Mouse (Mus musculus) midbrain, postnatal 0 days (tissue): ENCODE results near the gene Fbxo22. TPM values are rescaled to one million over a fixed set of nuclear protein-coding genes. Genes with fewer than 3 reads are reported as not detected.
A peak's percentile ranks its signal among the peaks of the same experiment; 100 is the strongest.

ENCODE experiments used
- ATAC-seq: fragments of 200-750 bp; cut with Nextera tagmentation; 2 replicates; pipeline ENCODE4 v1.8.0; 2017; ENCODE audit warnings: moderate number of reproducible peaks, mild to moderate bottlenecking, moderate TSS enrichment, moderate library complexity; ENCODE audit not compliant: low FRiP score
- DNase-seq: peaks from one replicate; pipeline ENCODE4 v3.0.0-alpha.2; 2015; ENCODE audit warnings: low spot score
- H3K27ac ChIP-seq: fragments of 300-500 bp; sonication (generic); 2 replicates; pipeline ENCODE4 v1.5.1; 2014; ENCODE audit warnings: low read depth, mild to moderate bottlenecking, low read length, mixed read lengths
- H3K27me3 ChIP-seq: fragments of 300-500 bp; sonication (generic); 2 replicates; pipeline ENCODE4 v1.6.1; 2014; ENCODE audit warnings: low read length, control low read depth, mixed read lengths; ENCODE audit not compliant: insufficient read depth
- H3K36me3 ChIP-seq: fragments of 300-500 bp; sonication (generic); 2 replicates; pipeline ENCODE4 v1.6.1; 2014; ENCODE audit warnings: low read length, control low read depth, mixed read lengths; ENCODE audit not compliant: insufficient read depth
- H3K4me1 ChIP-seq: fragments of 300-500 bp; sonication (generic); 2 replicates; pipeline ENCODE4 v1.6.1; 2014; ENCODE audit warnings: mild to moderate bottlenecking, control low read depth, antibody characterized with exemption, low read length, mixed read lengths; ENCODE audit not compliant: insufficient read depth
- H3K4me2 ChIP-seq: fragments of 300-500 bp; sonication (generic); 2 replicates; pipeline ENCODE4 v1.6.1; 2014; ENCODE audit warnings: low read depth, mild to moderate bottlenecking, low read length, mixed read lengths; ENCODE audit not compliant: poor library complexity, severe bottlenecking
- H3K4me3 ChIP-seq: fragments of 300-500 bp; sonication (generic); 2 replicates; pipeline ENCODE4 v1.5.1; 2014; ENCODE audit warnings: low read depth, mild to moderate bottlenecking, low read length, moderate library complexity
- H3K9ac ChIP-seq: fragments of 300-500 bp; sonication (generic); replicated peaks from 2 replicates; pipeline ENCODE4 v1.6.1; 2014; ENCODE audit warnings: mild to moderate bottlenecking, low read length, moderate library complexity, mixed read lengths; ENCODE audit not compliant: poor library complexity, severe bottlenecking
- H3K9me3 ChIP-seq: fragments of 300-500 bp; sonication (generic); 2 replicates; pipeline ENCODE4 v1.6.1; 2016; ENCODE audit warnings: low read length, control low read depth
- CTCF ChIP-seq: IDR thresholded peaks from 2 replicates; pipeline ENCODE4 v1.5.1; 2016; ENCODE audit warnings: antibody characterized with exemption, mild to moderate bottlenecking
- WGBS: fragments of 180-500 bp; shearing (Covaris S2); extraction: QIAGEN DNeasy Blood & Tissue Kit; methylation state at CpG from one replicate; pipeline ENCODE4 v1.1.7; 2014; 5-methylcytosine and 5-hydroxymethylcytosine counted together
- polyA plus RNA-seq: library from polyadenylated mRNA; unstranded; fragments of >200 nt; fragmentation: Nextera tagmentation; extraction: Ambion mirVana; gene quantifications from 2 replicates; pipeline ENCODE4 v1.2.1, GENCODE M21; 2015
- total RNA-seq: library from RNA; depleted of rRNA; stranded (reverse); fragments of >200 nt; gene quantifications from 2 replicates; pipeline ENCODE4 v1.2.3, GENCODE M21; 2014

The Fbxo22 gene
- total and polyA plus RNA-seq, 2 experiments from 2014 or later: 57.1 to 75.3 TPM

GRCm38 (mm10) chr9:55198260-55198659, 10.5 kb upstream of the Fbxo22 start:
- Histone ChIP-seq H3K9ac (no peak overlapping the region), H3K9me3 (no peaks in the 10 kb centered on the region), H3K4me1 (no peaks in the 10 kb centered on the region), H3K4me2 (no peak overlapping the region), H3K27me3 (no peaks in the 10 kb centered on the region), H3K27ac (no peak overlapping the region), H3K36me3 (no peaks in the 10 kb centered on the region; the same call in 1 of the 2 replicates), H3K4me3 (no peak overlapping the region)
- no peak for TF ChIP-seq CTCF
- WGBS: 96% methylated on average over 1 of the region's 1 CpGs
- ATAC-seq: no peak
- DNase-seq: no peak

GRCm38 (mm10) chr9:55199348-55199747, 9.4 kb upstream of the Fbxo22 start:
- DNase-seq (peak; percentile 9), ATAC-seq (no peak)
- Histone ChIP-seq H3K4me2 (no peak overlapping the region), H3K9ac (no peak overlapping the region), H3K4me1 (no peaks in the 10 kb centered on the region), H3K4me3 (no peak overlapping the region), H3K9me3 (no peaks in the 10 kb centered on the region), H3K27ac (no peak overlapping the region), H3K36me3 (peaks cover 3% of the 10 kb centered on the region), H3K27me3 (no peaks in the 10 kb centered on the region)
- peak; percentile 35 for TF ChIP-seq CTCF
- WGBS: 32% methylated on average over 2 of the region's 2 CpGs

GRCm38 (mm10) chr9:55208458-55208789, 301 bp upstream of the Fbxo22 start:
- WGBS: 0% methylated on average over 2 of the region's 2 CpGs
- no peak for DNase-seq

GRCm38 (mm10) chr9:55211611-55212010, 2.9 kb downstream of the Fbxo22 start:
- Histone ChIP-seq H3K4me3 (no peak overlapping the region), H3K36me3 (peaks cover 27% of the 10 kb centered on the region), H3K27ac (no peak overlapping the region), H3K4me2 (no peak overlapping the region), H3K9me3 (no peaks in the 10 kb centered on the region), H3K27me3 (no peaks in the 10 kb centered on the region), H3K4me1 (peaks cover 6% of the 10 kb centered on the region; the same call in 1 of the 2 replicates), H3K9ac (no peak overlapping the region)
- 80% methylated on average over 4 of the region's 4 CpGs for WGBS
- ATAC-seq: no peak
- DNase-seq: no peak
- no peak for TF ChIP-seq CTCF

More at GRCm38 (mm10) chr9:55208458-55208789, 301 bp upstream of the Fbxo22 start:
- Histone ChIP-seq H3K27me3 (no peaks in the 10 kb centered on the region), H3K9ac (peak overlapping the region; percentile 77), H3K4me3 (peak overlapping the region; percentile 80), H3K36me3 (peaks cover 8% of the 10 kb centered on the region; the same call in 1 of the 2 replicates), H3K4me2 (peak overlapping the region; percentile 80), H3K4me1 (peaks cover 6% of the 10 kb centered on the region; the same call in 1 of the 2 replicates), H3K27ac (peak overlapping the region; percentile 75), H3K9me3 (no peaks in the 10 kb centered on the region)
- no peak for TF ChIP-seq CTCF
- peak; percentile 22; the same call in 1 of the 2 replicates for ATAC-seq

GRCm38 (mm10) chr9:55213396-55213795, 4.7 kb downstream of the Fbxo22 start:
- Histone ChIP-seq H3K4me1 (peaks cover 6% of the 10 kb centered on the region; the same call in 1 of the 2 replicates), H3K4me3 (no peak overlapping the region), H3K27me3 (no peaks in the 10 kb centered on the region), H3K27ac (no peak overlapping the region), H3K36me3 (peaks cover 41% of the 10 kb centered on the region), H3K9me3 (no peaks in the 10 kb centered on the region), H3K9ac (no peak overlapping the region), H3K4me2 (no peak overlapping the region)
- WGBS: 92% methylated on average over 1 of the region's 1 CpGs
- TF ChIP-seq CTCF: no peak
- DNase-seq (no peak), ATAC-seq (no peak)

GRCm38 (mm10) chr9:55215056-55215455, 6.3 kb downstream of the Fbxo22 start:
- no peak for ATAC-seq
- WGBS: 93% methylated on average over 3 of the region's 3 CpGs
- no peak for DNase-seq
- H3K27me3 ChIP-seq: no peaks in the 10 kb centered on the region
- no peak overlapping the region for H3K4me2 ChIP-seq
- peaks cover 49% of the 10 kb centered on the region for H3K36me3 ChIP-seq
- H3K4me1 ChIP-seq: peaks cover 1% of the 10 kb centered on the region; the same call in 1 of the 2 replicates
- no peak overlapping the region for H3K27ac ChIP-seq
- TF ChIP-seq CTCF: no peak
- no peak overlapping the region for H3K9ac ChIP-seq
- H3K9me3 ChIP-seq: no peaks in the 10 kb centered on the region
- no peak overlapping the region for H3K4me3 ChIP-seq
